Mouse (Mus musculus): ENCODE results near the gene Il21r. TPM values are rescaled to one million over a fixed set of nuclear protein-coding genes. Genes with fewer than 3 reads are reported as not detected.

Gene Il21r
- total and polyA plus RNA-seq, 3 experiments, result 103 to 252 (median 142) TPM

DNA sequence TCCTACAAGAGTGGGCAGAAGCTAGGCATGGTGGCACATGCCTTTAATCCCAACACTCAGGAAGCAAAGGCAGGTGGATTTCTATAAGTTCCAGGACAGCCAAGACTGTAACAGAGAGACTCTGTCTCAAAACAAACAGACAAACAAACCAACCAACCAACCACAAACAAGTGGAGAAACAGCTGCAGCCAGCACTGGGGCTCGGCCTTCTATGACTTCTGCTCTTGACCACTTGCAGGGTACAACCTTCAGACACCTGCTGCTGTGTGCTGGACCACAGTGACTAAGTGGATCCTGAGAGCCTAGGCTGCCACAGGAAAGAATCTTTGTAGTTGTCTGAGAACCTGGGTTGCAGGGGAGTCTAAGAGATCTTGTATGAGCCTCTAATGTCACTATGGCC, 45.8 kb downstream of the Il21r start:
- Histone ChIP-seq H3K79me2 (replicated peaks; ENCODE audit: control insufficient read depth, extremely low read depth, insufficient read depth, poor library complexity, severe bottlenecking) (no peaks in the 10 kb centered on the region), H3K9me3 (replicated peaks; ENCODE audit: low read length) (no peaks in the 10 kb centered on the region), H3K4me3 (replicated peaks in 1 of 3; ENCODE audit: low read depth in 2 of 3, low read length in 2 of 3, poor library complexity in 1 of 3) (no peak overlapping the region), H3K4me2 (ENCODE audit: insufficient read depth, low read depth, poor library complexity, severe bottlenecking) (no peak overlapping the region), H3K36me3 (replicated peaks in 1 of 2; ENCODE audit: control insufficient read depth in 1 of 2, insufficient read depth in 1 of 2, low read length in 1 of 2) (peaks cover 82 to 96% of the 10 kb centered on the region in 2 experiments), H3K27me3 (replicated peaks) (no peaks in the 10 kb centered on the region), H3K27ac (ENCODE audit: insufficient read depth, low read depth) (no peak overlapping the region), H3K9ac (ENCODE audit: insufficient read depth, low read depth) (no peak overlapping the region), H3K4me1 (ENCODE audit: control insufficient read depth in 1 of 2, insufficient read depth in 2 of 2) (no peaks in the 10 kb centered on the region)
- DNase-seq (ENCODE audit: extremely low read depth), result no peak
- no peak for TF ChIP-seq MYC (IDR thresholded peaks at IDR 0.05; ENCODE audit: low read depth, low read length)
- no peak for TF ChIP-seq ZKSCAN1 (IDR thresholded peaks at IDR 0.05; ENCODE audit: borderline replicate concordance, low read depth, low read length)
- TF ChIP-seq ZNF384 (IDR thresholded peaks at IDR 0.05; ENCODE audit: low read depth, low read length), result no peak
- no peak for TF ChIP-seq E2F4 (IDR thresholded peaks at IDR 0.05; ENCODE audit: insufficient replicate concordance, low read depth, low read length)
- TF ChIP-seq CTCF (conservative IDR thresholded peaks at IDR 0.05 in 1 of 2, IDR thresholded peaks at IDR 0.05 in 1 of 2; ENCODE audit: low read depth in 2 of 2, low read length in 2 of 2), result no peak
- TF ChIP-seq ZMIZ1 (IDR thresholded peaks at IDR 0.05; ENCODE audit: low read depth, low read length), result no peak
- TF ChIP-seq MAFK (IDR thresholded peaks at IDR 0.05; ENCODE audit: insufficient replicate concordance, low read length), result no peak
- TF ChIP-seq ZC3H11A (IDR thresholded peaks at IDR 0.05; ENCODE audit: low read depth, low read length), result no peak
- TF ChIP-seq SMC3 (IDR thresholded peaks at IDR 0.05; ENCODE audit: low read depth, low read length), result no peak
- no peak for TF ChIP-seq UBTF (IDR thresholded peaks at IDR 0.05; ENCODE audit: low read depth, low read length)
- TF ChIP-seq JUN (IDR thresholded peaks at IDR 0.05; ENCODE audit: insufficient read depth, low read depth, low read length), result no peak
- no peak for TF ChIP-seq TBP (conservative IDR thresholded peaks at IDR 0.05; ENCODE audit: low read depth, low read length)
- TF ChIP-seq CHD2 (IDR thresholded peaks at IDR 0.05; ENCODE audit: low read length), result no peak
- no peak for TF ChIP-seq EP300 (IDR thresholded peaks at IDR 0.05; ENCODE audit: low read length)
- no peak for TF ChIP-seq USF1 (IDR thresholded peaks at IDR 0.05; ENCODE audit: low read depth, low read length)
- TF ChIP-seq POLR2AphosphoS2 (IDR thresholded peaks at IDR 0.05; ENCODE audit: low read depth, low read length), result no peak
- no peak for TF ChIP-seq SIN3A (IDR thresholded peaks at IDR 0.05; ENCODE audit: low read length)
- in situ Hi-C loops (cut with MboI; ENCODE audit: low pct_ligation_motif_present, low pct_unique_long_range_greater_than_20kb, low sequenced_read_pairs), result no loop called here
- dilution Hi-C loops (cut with MboI; ENCODE audit: extremely low pct_ligation_motif_present, extremely low pct_unique_long_range_greater_than_20kb, low sequenced_read_pairs), result no loop called here

DNA sequence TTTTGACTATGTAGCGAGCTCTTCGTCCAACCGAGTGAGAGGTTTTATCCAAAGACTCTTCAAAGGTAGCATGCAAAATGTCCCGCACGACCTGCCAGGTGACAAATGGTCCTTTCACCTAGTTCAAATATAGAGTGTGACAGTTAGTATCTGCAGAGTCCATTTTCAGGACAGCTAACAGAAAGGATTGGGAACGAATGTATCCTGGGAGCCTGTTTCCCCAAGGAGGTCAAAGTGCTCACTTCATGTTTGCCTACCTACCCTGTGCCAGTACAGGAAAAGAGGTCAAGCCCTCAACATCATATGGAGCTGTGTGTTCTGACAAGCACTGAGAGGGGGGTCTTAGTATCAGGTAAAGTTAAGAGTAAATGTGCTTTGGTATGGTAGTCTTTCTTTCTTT, 54.3 kb downstream of the Il21r start:
- Histone ChIP-seq H3K9ac (ENCODE audit: insufficient read depth, low read depth) (no peak overlapping the region), H3K4me3 (replicated peaks in 1 of 3; ENCODE audit: low read depth in 2 of 3, low read length in 2 of 3, poor library complexity in 1 of 3) (no peak overlapping the region), H3K4me2 (ENCODE audit: insufficient read depth, low read depth, poor library complexity, severe bottlenecking) (no peak overlapping the region), H3K9me3 (replicated peaks; ENCODE audit: low read length) (no peaks in the 10 kb centered on the region), H3K4me1 (ENCODE audit: control insufficient read depth in 1 of 2, insufficient read depth in 2 of 2) (no peaks in the 10 kb centered on the region), H3K27me3 (replicated peaks) (no peaks in the 10 kb centered on the region), H3K27ac (ENCODE audit: insufficient read depth, low read depth) (no peak overlapping the region), H3K79me2 (replicated peaks; ENCODE audit: control insufficient read depth, extremely low read depth, insufficient read depth, poor library complexity, severe bottlenecking) (no peaks in the 10 kb centered on the region), H3K36me3 (replicated peaks in 1 of 2; ENCODE audit: control insufficient read depth in 1 of 2, insufficient read depth in 1 of 2, low read length in 1 of 2) (peaks cover 80 to 95% of the 10 kb centered on the region in 2 experiments)
- DNase-seq (ENCODE audit: extremely low read depth), result no peak
- in situ Hi-C loops (cut with MboI; ENCODE audit: low pct_ligation_motif_present, low pct_unique_long_range_greater_than_20kb, low sequenced_read_pairs) (no loop called here), dilution Hi-C loops (cut with MboI; ENCODE audit: extremely low pct_ligation_motif_present, extremely low pct_unique_long_range_greater_than_20kb, low sequenced_read_pairs) (no loop called here)
- TF ChIP-seq E2F4 (IDR thresholded peaks at IDR 0.05; ENCODE audit: insufficient replicate concordance, low read depth, low read length) (no peak), HCFC1 (IDR thresholded peaks at IDR 0.05; ENCODE audit: low read depth, low read length) (no peak), MAFK (IDR thresholded peaks at IDR 0.05; ENCODE audit: insufficient replicate concordance, low read length) (no peak), MYC (IDR thresholded peaks at IDR 0.05; ENCODE audit: low read depth, low read length) (no peak), MAX (IDR thresholded peaks at IDR 0.05; ENCODE audit: low read length) (no peak), ZKSCAN1 (IDR thresholded peaks at IDR 0.05; ENCODE audit: borderline replicate concordance, low read depth, low read length) (no peak), CTCF (conservative IDR thresholded peaks at IDR 0.05 in 1 of 2, IDR thresholded peaks at IDR 0.05 in 1 of 2; ENCODE audit: low read depth in 2 of 2, low read length in 2 of 2) (no peak), SIN3A (IDR thresholded peaks at IDR 0.05; ENCODE audit: low read length) (no peak), CHD1 (IDR thresholded peaks at IDR 0.05; ENCODE audit: low read depth, low read length) (no peak), NELFE (IDR thresholded peaks at IDR 0.05; ENCODE audit: low read depth, low read length) (no peak), ZNF384 (IDR thresholded peaks at IDR 0.05; ENCODE audit: low read depth, low read length) (no peak), UBTF (IDR thresholded peaks at IDR 0.05; ENCODE audit: low read depth, low read length) (no peak)
